Mouse (Mus musculus) olfactory bulb, adult 2 months (tissue): ENCODE data around the gene Timm29.

Experiments
- CTCF ChIP-seq: fragments of 200-500 bp; IDR thresholded peaks from 2 replicates; pipeline ENCODE4 v1.5.1; 2012; ENCODE audit warnings: low read depth, mild to moderate bottlenecking, low read length, moderate library complexity; ENCODE audit not compliant: insufficient read depth
- POLR2A ChIP-seq: fragments of 200-500 bp; IDR thresholded peaks from 2 replicates; pipeline ENCODE4 v1.6.1; 2012; ENCODE audit warnings: mild to moderate bottlenecking, low read depth, low read length, moderate library complexity; ENCODE audit not compliant: insufficient read depth

GRCm38 (mm10) chr9:21588350-21588749, 4.2 kb upstream of the Timm29 start:
- no peak for TF ChIP-seq CTCF
- no peak for TF ChIP-seq POLR2A
